Mouse (Mus musculus) hindbrain, embryonic 14.5 days (tissue): Measurements from ENCODE around the gene Zcchc24. TPM values are rescaled to one million over a fixed set of nuclear protein-coding genes. Genes with fewer than 3 reads are reported as not detected.
"Not testable (repeated sequence)": the region's sequence is repeated elsewhere in the genome, so short reads cannot be mapped to it uniquely, and the experiment has no call there.

Source experiments
- ATAC-seq: fragments of 200-750 bp; cut with Nextera tagmentation; 2 replicates; pipeline ENCODE4 v1.8.0; 2017; ENCODE audit warnings: moderate number of reproducible peaks, mild to moderate bottlenecking, moderate TSS enrichment, moderate library complexity; ENCODE audit not compliant: low FRiP score
- DNase-seq: peaks from one replicate; pipeline ENCODE4 v3.0.0-alpha.2; 2015; ENCODE audit warnings: low spot score
- H3K27ac ChIP-seq: fragments of 300-500 bp; sonication (generic); 2 replicates; pipeline ENCODE4 v1.5.1; 2014; ENCODE audit warnings: mild to moderate bottlenecking, moderate library complexity
- H3K27me3 ChIP-seq: fragments of 300-500 bp; sonication (generic); 2 replicates; pipeline ENCODE4 v1.6.1; 2014; ENCODE audit warnings: mild to moderate bottlenecking, low read length, mixed read lengths; ENCODE audit not compliant: control insufficient read depth, insufficient read depth
- H3K36me3 ChIP-seq: fragments of 300-500 bp; sonication (generic); replicated peaks from 2 replicates; pipeline ENCODE4 v1.6.1; 2014; ENCODE audit not compliant: control insufficient read depth, insufficient read depth
- H3K4me1 ChIP-seq: fragments of 300-500 bp; sonication (generic); replicated peaks from 2 replicates; pipeline ENCODE4 v1.6.1; 2014; ENCODE audit warnings: antibody characterized with exemption, low read length, mixed read lengths; ENCODE audit not compliant: control insufficient read depth, insufficient read depth
- H3K4me2 ChIP-seq: fragments of 300-500 bp; sonication (generic); replicated peaks from 2 replicates; pipeline ENCODE4 v1.6.1; 2014; ENCODE audit warnings: mild to moderate bottlenecking, moderate library complexity
- H3K4me3 ChIP-seq: fragments of 300-500 bp; sonication (generic); replicated peaks from 2 replicates; pipeline ENCODE4 v1.5.1; 2014; ENCODE audit warnings: mild to moderate bottlenecking, low read length
- H3K9ac ChIP-seq: fragments of 300-500 bp; sonication (generic); 2 replicates; pipeline ENCODE4 v1.6.1; 2014
- H3K9me3 ChIP-seq: fragments of 300-500 bp; sonication (generic); 2 replicates; pipeline ENCODE4 v1.6.1; 2016; ENCODE audit warnings: low read length; ENCODE audit not compliant: control insufficient read depth
- WGBS: fragments of 180-500 bp; shearing (Covaris S2); extraction: QIAGEN DNeasy Blood & Tissue Kit; methylation state at CpG from one replicate; pipeline ENCODE4 v1.1.7; 2014; 5-methylcytosine and 5-hydroxymethylcytosine counted together
- polyA plus RNA-seq: library from polyadenylated mRNA; unstranded; fragments of >200 nt; fragmentation: Nextera tagmentation; extraction: Ambion mirVana; gene quantifications from 2 replicates; pipeline ENCODE4 v1.2.1, GENCODE M21; 2014

Zcchc24 gene
- polyA plus RNA-seq, result 18.5 and 19.0 TPM in 2 replicates

DNA sequence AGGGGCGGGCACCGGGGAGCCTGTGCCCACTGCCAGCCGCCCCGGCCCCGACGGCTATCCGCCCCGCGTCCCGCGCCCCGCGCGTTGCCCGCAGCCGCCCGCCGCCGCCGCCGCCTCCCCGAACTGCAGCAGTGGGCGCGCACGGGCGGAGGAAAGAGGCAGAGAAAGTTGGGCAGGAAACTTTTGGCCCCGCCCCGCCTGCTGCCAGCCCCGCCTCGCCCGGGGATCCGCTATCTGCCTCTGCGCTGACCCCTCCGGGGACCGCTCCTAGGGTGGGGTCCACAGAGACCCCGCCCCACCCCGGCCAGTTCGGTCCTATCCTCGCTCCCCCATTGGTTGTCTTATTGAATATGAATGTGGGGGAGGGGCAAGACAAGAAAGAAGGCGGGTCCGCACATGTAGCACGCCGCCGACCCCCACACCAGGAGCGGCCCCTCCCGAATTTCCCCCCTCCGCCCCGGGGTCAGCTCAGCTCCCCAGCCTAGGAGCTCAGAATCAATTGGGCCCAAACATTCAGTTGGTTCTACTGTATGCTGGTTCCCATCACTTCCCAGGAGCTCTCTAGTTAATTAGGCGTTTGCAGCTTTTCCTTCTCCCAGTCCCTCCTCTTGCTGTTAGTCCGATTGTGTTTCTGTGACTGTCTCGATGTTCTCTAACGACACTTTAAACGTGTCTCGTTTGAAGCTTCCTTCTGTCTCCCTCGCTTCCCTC is at the start of gene Zcchc24:
Zcchc24 (minus strand) TSS at position 125 of the 711 bp plus-strand sequence.
- no peaks in the 10 kb centered on the region for H3K9me3 ChIP-seq
- H3K4me2 ChIP-seq, result peak within 1 kb of the TSS; percentile 99
- ATAC-seq, result peak; percentile 84
- H3K4me1 ChIP-seq, result peaks cover 32% of the 10 kb centered on the region
- H3K4me3 ChIP-seq, result peak within 1 kb of the TSS; percentile 63
- H3K9ac ChIP-seq, result peak within 1 kb of the TSS; percentile 74
- peak within 1 kb of the TSS; percentile 69 for H3K27ac ChIP-seq
- H3K27me3 ChIP-seq, result no peaks in the 10 kb centered on the region
- WGBS, result under 1% methylated on average over 36 of the region's 55 CpGs
- H3K36me3 ChIP-seq, result no peaks in the 10 kb centered on the region
- peak; percentile 73 for DNase-seq

DNA sequence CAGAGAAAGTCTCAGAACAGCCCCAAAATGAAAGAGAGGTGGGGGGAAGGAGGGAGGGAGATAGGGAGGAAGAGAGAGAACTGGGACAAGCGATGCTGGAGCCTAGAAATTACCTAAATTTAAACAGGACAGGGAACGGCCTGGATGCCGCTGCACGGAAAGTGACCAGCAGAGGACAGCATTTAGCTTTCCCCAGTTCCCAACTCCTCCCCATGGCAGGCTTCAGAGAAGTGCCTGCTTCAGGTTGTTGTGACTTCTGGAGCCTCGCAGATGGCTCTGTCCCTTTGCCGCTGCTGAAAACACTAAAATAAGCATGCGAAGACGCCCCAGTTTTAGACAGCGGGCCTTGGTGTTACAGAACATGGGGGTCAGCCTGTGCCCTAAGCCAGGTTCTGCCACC is 47.6 kb upstream of the Zcchc24 start:
- H3K27me3 ChIP-seq, result no peaks in the 10 kb centered on the region
- no peaks in the 10 kb centered on the region for H3K9me3 ChIP-seq
- no peaks in the 10 kb centered on the region for H3K36me3 ChIP-seq
- ATAC-seq, result no peak
- no peak overlapping the region for H3K4me3 ChIP-seq
- H3K4me1 ChIP-seq, result no peaks in the 10 kb centered on the region
- DNase-seq, result peak; percentile 77
- H3K27ac ChIP-seq, result no peak overlapping the region
- H3K4me2 ChIP-seq, result no peak overlapping the region
- 10% methylated on average over 9 of the region's 9 CpGs for WGBS
- H3K9ac ChIP-seq, result no peak overlapping the region

DNA sequence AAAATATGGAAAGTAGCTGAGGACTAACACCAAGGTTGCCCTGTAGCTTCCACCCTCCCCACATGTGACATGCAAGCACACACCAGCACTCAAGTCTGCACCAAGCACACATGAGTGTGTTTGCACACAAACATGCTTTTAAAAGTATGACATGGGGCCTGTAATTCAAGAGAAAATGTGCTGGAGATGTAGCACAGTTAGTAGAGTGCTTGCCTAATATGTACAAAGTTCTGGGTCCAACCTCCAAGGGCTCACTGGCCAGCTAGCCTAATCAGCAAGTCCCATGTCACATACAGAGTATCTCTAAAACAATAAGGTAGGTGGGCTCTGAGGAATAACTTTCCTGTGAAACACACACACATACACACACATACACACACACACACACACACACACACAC is 45.3 kb upstream of the Zcchc24 start:
- no peaks in the 10 kb centered on the region for H3K27me3 ChIP-seq
- no peaks in the 10 kb centered on the region for H3K4me1 ChIP-seq
- DNase-seq (no peak), ATAC-seq (no peak)
- H3K9ac ChIP-seq, result no peak overlapping the region
- no peak overlapping the region for H3K4me3 ChIP-seq
- H3K4me2 ChIP-seq, result no peak overlapping the region
- H3K27ac ChIP-seq, result no peak overlapping the region
- H3K36me3 ChIP-seq, result no peaks in the 10 kb centered on the region
- H3K9me3 ChIP-seq, result no peaks in the 10 kb centered on the region

DNA sequence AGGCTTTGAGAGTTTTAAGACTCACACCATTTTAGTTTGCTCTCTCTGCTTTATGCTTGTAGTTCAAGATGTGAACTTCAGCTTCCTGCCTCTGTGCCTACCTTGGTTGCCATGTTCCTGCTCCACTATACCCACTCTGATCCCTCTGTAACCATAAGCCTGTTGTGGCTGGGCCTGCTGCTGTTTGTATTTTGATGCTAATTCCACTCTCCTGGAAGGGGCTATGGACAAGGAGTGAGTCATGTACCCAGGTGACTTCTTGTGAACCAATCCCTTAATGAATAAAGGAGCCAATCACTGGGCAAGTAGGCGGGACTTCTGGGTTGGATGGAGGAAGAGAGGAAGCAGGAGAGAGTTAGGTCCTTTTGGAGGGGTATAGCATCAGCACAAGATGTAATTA is 42.2 kb upstream of the Zcchc24 start:
- not testable (repeated sequence) for H3K27ac ChIP-seq, H3K27me3 ChIP-seq, H3K9me3 ChIP-seq, H3K4me2 ChIP-seq, ATAC-seq, H3K4me1 ChIP-seq, H3K36me3 ChIP-seq, DNase-seq, H3K4me3 ChIP-seq, H3K9ac ChIP-seq
- 76% methylated on average over 1 of the region's 1 CpGs for WGBS

DNA sequence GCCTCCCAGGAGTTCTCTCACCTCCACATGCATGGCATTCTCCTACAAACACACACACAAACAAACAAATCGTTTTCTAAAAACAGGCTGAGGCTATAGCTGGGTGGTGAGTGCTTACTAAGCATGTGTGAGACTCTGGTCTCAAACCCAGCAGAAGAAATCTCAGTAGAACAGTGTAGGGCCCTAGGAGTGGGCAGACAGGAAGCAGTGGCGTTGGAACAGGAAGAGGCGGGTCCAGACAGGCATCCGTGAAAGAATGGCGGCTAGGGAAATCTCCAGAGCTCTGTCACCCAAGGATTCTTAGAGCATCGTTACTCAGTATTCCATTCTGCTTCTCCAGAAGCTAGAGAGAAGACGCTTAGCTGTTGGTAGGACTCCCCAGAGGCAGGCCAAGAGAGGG is 37.7 kb upstream of the Zcchc24 start:
- Histone ChIP-seq H3K4me2 (no peak overlapping the region), H3K9ac (no peak overlapping the region), H3K27ac (no peak overlapping the region), H3K36me3 (no peaks in the 10 kb centered on the region), H3K4me3 (no peak overlapping the region), H3K4me1 (no peaks in the 10 kb centered on the region), H3K27me3 (no peaks in the 10 kb centered on the region), H3K9me3 (no peaks in the 10 kb centered on the region)
- ATAC-seq (no peak), DNase-seq (no peak)
- WGBS, result 92% methylated on average over 7 of the region's 7 CpGs

DNA sequence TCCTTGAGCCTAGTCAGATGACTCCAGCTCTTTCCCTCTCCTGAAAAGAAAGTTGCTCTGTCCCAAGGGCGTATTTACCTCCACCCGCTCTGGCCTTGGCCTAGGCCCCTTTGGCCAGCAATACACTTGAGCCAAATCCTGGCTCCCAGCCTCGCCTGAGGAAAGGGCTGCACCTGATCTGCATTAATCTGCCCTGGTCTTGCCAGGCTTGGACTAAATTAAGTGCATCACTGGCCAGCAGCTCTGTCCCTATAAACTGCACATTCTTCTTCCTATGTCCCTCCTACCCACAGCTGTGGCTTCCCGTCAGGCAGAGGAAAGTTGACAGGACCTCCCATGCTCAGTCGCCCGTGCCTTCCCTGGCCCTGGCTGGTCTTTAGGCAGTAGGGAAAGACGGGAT is 37.0 kb upstream of the Zcchc24 start:
- 60% methylated on average over 7 of the region's 7 CpGs for WGBS
- no peaks in the 10 kb centered on the region for H3K9me3 ChIP-seq
- no peak overlapping the region for H3K4me3 ChIP-seq
- H3K4me1 ChIP-seq, result no peaks in the 10 kb centered on the region
- H3K27ac ChIP-seq, result no peak overlapping the region
- DNase-seq (no peak), ATAC-seq (no peak; the same call in 1 of the 2 replicates)
- H3K4me2 ChIP-seq, result no peak overlapping the region
- H3K27me3 ChIP-seq, result no peaks in the 10 kb centered on the region
- H3K9ac ChIP-seq, result no peak overlapping the region
- H3K36me3 ChIP-seq, result no peaks in the 10 kb centered on the region

DNA sequence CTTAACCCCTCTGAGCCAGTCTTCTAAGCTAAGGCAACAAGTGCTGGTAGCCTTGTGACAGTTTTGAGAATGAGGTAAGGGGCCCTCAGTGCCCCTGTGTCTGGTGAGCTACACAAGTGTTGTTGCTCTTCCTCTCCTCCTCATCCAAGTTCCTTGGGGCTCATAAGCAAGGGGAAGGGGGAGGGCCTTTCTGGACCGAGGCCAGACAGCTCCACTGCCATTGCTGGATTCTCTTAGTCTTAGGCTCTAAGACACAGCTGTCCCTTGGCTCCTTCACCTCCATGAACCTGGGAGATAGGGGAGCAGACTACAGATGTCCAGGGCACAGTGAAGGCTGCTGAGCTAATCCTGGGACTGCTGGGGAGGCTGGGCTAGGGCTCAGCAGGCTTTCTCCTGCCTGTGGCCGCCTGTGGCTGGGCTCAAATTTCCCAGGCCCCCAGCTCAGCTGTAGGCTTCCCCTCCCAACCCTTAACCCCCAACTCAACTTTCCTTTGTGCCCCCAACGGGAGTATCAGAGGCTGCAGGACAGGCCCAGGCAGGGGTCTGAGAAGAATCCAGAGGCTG is 34.5 kb upstream of the Zcchc24 start:
- Histone ChIP-seq H3K9ac (no peak overlapping the region), H3K27ac (no peak overlapping the region), H3K36me3 (no peaks in the 10 kb centered on the region), H3K4me2 (no peak overlapping the region), H3K9me3 (no peaks in the 10 kb centered on the region), H3K27me3 (no peaks in the 10 kb centered on the region), H3K4me3 (no peak overlapping the region), H3K4me1 (0 out of 2 replicates have a peak, but pooled peaks cover 6% of the 10 kb centered on the region)
- no peak for ATAC-seq
- DNase-seq, result no peak
- 32% methylated on average over 3 of the region's 3 CpGs for WGBS

DNA sequence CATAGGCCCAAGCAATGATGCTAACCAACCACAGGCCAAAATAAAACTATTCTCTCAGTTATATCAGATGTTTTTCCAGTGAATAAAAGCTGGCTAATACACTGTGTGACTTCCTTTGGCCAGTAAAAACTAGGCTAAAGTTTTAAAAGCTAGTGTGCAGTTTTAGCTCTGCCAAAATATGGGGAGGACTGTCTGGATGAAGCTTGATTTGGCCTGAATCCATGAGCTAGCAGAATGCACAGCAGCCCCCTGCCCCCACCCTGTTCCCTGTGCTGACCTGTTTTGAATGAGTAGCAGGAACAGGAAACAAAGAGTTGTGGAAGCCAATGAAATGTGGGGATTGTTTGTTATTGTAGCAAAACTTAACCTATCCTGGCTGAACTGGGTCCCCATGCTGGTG is 33.7 kb upstream of the Zcchc24 start:
- H3K36me3 ChIP-seq, result no peaks in the 10 kb centered on the region
- DNase-seq (no peak), ATAC-seq (no peak)
- H3K9ac ChIP-seq, result no peak overlapping the region
- no peaks in the 10 kb centered on the region for H3K9me3 ChIP-seq
- H3K27ac ChIP-seq, result no peak overlapping the region
- no peak overlapping the region for H3K4me2 ChIP-seq
- 0 out of 2 replicates have a peak, but pooled peaks cover 6% of the 10 kb centered on the region for H3K4me1 ChIP-seq
- H3K27me3 ChIP-seq, result no peaks in the 10 kb centered on the region
- H3K4me3 ChIP-seq, result no peak overlapping the region

DNA sequence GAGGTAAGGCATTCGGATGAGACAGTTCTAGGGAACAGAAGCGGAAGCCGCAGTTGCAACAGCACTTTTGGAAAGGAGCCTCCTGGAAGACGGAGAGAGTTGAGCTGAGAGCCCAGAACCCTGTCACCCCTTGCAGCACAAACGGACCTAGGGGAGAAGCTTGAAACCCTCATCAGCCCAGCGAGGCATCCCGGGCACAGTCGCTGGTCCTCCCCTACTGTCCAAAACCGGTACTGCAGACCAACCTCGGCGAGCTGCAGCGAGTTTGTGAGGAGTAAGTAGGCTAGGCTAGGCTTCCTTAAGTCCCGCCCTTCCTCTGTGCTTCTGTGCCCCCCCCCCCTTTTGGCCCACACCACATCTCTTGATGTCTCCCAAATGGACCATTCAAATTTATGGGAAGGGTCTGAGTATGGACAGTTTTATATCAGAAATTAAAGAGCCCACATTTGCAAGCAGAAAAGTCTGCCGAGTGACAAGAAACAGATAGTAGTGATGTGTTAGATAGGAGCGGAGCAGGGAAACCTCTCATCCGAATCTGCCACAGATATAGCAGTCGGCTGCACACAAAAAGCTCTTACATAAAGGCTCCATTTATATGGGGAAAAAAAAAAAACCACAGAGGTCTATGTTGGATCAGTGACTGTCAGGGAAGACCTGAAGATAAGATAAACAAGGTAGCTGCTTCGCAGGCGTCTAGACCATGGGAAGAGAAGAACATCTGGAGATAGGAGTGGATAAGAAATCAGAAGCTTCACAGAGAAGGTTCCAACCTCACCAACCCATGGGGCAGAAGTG is 31.5 kb upstream of the Zcchc24 start:
- Histone ChIP-seq H3K27me3 (no peaks in the 10 kb centered on the region), H3K9ac (no peak overlapping the region), H3K36me3 (no peaks in the 10 kb centered on the region), H3K4me2 (0 out of 2 replicates have a peak overlapping the region, but pooled peaks have one; percentile 17), H3K27ac (no peak overlapping the region), H3K4me1 (0 out of 2 replicates have a peak, but pooled peaks cover 6% of the 10 kb centered on the region), H3K9me3 (no peaks in the 10 kb centered on the region), H3K4me3 (no peak overlapping the region)
- 29% methylated on average over 19 of the region's 19 CpGs for WGBS
- DNase-seq, result peak; percentile 77
- no peak for ATAC-seq
